Mouse (Mus musculus) megakaryocyte, embryonic 14.5 days (primary cell): ENCODE measurements around the gene Slc11a1.

ENCODE experiments used
- FLI1 ChIP-seq: IDR thresholded peaks from 2 replicates; pipeline ENCODE4 v1.6.1; 2012; ENCODE audit warnings: low read length, inconsistent platforms, mixed read lengths
- GATA1 ChIP-seq: IDR thresholded peaks from 3 replicates; pipeline ENCODE4 v1.6.1; 2012; ENCODE audit warnings: mixed read lengths, low read length, inconsistent platforms, borderline replicate concordance

DNA sequence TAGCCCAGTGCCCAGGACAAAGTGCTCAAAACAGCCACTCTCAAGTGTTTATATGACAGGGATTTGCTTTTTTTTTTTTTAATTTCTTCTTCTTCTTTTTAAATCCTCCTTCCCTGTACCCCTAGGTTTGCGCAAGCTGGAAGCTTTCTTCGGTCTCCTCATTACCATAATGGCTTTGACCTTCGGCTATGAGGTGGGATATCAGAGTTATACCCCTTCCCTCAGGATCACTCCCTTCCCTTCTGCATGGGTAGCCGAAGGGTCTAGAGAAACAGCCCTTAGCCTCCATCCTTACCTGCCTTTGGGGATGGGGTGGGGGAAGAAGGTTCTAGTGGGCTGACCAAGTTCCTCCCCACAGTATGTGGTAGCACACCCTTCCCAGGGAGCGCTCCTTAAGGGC, 5.5 kb downstream of the Slc11a1 start:
- no peak for TF ChIP-seq GATA1
- no peak for TF ChIP-seq FLI1
